Mouse (Mus musculus) macrophage (primary cell): ENCODE measurements around the gene Cdh3. TPM values are rescaled to one million over a fixed set of nuclear protein-coding genes. Genes with fewer than 3 reads are reported as not detected.
"Not testable (repeated sequence)": the region's sequence is repeated elsewhere in the genome, so short reads cannot be mapped to it uniquely, and the experiment has no call there.

Experiments used
- H3K27ac ChIP-seq: fragments of 350-480 bp; formaldehyde crosslinking; 2 replicates; pipeline ENCODE4 v1.9.0; 2021
- H3K36me3 ChIP-seq: fragments of 350-480 bp; formaldehyde crosslinking; 2 replicates; pipeline ENCODE4 v1.9.0; 2021; ENCODE audit errors: inconsistent target
- H3K4me3 ChIP-seq: fragments of 350-480 bp; formaldehyde crosslinking; 2 replicates; pipeline ENCODE4 v1.9.0; 2021; ENCODE audit errors: inconsistent target
- H3K79me2 ChIP-seq: fragments of 350-480 bp; formaldehyde crosslinking; 2 replicates; pipeline ENCODE4 v1.9.0; 2021; ENCODE audit errors: inconsistent target
- WGBS: methylation state at CpG from one replicate; pipeline ENCODE4 v1.1.7; 2026; ENCODE audit warnings: inconsistent platforms; ENCODE audit not compliant: missing documents; 5-methylcytosine and 5-hydroxymethylcytosine counted together
- polyA plus RNA-seq: library from polyadenylated mRNA; stranded (reverse); fragments of 250-400 nt; gene quantifications from 3 replicates; pipeline ENCODE4 v1.2.4, GENCODE M21; 2018; ENCODE audit warnings: inconsistent platforms

Cdh3 gene
- polyA plus RNA-seq, 1 experiment from 2014 or later = not detected

DNA sequence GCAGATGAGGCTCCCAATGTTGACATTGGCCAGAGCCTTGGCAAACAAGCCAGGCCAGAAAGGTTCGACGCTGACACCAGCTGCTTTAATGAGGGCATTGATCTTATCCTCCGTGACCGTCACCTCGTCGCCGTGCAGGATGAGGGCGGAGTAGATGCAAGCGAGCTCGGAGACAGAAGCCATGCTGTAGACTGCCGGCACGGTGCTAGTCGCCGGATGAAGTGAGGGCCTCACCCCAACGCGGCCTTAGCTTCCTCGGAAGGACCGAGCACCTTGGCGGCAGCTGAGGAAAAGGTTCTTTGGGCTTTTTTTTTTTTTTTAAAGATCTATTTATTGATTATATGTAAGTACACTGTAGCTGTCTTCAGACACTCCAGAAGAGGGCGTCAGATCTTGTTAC lies 62.5 kb downstream of the Cdh3 start, which contains the start of gene Gm10073:
Gene Gm10073 (minus strand): TSS at position 294 of the 400 bp plus-strand sequence.
- not testable (repeated sequence) for H3K36me3 ChIP-seq, H3K79me2 ChIP-seq, H3K4me3 ChIP-seq, H3K27ac ChIP-seq
- 90% methylated on average over 4 of the region's 20 CpGs for WGBS

DNA sequence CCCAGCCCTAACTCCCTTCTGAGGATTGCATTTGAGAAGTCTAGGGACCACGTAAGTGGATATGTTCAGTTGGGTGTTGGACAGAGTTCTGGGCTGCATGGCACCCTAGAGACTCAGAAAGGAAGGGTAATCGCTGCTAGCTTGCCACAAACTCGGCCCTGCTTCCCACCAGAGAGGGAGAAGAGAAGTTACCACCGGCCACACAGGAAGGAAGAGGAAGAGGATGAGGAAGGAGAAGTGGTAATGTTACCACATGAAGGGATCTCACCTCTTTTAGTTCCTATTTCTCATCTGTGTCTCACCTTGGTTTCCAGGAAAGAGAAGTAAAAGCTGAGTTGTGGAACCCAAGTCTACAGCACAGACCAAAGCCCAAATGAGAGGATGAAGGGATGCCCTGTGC lies 63.6 kb downstream of the Cdh3 start:
- Histone ChIP-seq H3K36me3 (no peaks in the 10 kb centered on the region), H3K4me3 (no peak overlapping the region), H3K27ac (no peak overlapping the region), H3K79me2 (no peaks in the 10 kb centered on the region)
- 25% methylated on average over 4 of the region's 4 CpGs for WGBS

DNA sequence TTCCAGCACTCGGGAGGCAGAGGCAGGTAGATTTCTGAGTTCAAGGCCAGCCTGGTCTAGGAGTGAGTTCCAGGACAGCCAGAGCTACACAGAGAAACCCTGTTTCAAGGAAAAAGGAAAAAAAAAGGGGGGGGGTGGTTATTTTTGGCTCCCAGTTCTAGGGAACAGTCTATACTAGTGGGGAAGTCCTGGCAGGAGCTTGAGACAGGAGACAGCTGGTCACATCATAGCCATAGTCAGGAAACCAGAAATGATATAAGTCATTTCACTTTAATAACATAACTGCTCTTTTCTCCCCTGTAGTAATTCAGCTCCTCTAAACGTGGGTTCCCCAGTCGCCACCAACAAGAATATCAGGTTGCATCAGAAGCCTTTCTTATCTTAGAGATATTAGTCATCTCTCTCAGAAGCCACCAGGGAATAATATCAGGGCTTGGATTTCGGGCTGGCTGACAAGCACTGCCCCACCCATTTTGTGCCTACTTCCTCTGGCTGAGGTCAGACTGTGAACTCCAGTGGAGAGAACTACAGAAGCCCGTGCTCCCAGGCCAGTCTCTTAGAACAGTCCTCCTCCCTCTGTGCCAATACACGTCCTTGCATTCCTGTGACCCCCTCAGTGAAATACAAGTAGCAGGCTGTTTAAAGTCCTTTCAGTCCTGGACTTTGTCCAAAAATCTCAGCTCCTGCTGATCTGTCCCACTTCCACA lies 66.3 kb downstream of the Cdh3 start:
- H3K4me3 ChIP-seq = no peak overlapping the region
- WGBS = 23% methylated on average over 6 of the region's 6 CpGs
- no peaks in the 10 kb centered on the region for H3K79me2 ChIP-seq

DNA sequence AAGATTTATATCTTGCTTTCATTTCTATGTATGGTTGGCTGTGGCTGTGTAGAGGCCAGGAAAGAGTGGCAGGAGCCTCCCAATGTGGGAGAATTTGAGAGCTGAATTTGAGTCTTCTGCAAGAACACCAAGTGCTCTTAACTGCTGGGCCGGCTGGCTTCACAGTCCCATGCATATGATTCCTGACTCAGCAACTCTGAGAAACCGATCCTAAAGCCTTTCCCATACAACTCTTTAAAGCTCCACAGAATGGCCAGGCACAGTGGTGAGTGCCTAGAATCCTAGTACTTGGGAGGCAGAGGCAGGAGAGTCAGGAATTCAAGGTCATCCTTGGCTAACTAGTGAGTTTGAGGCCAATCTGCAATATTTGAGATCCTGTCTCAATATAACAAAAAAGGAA lies 68.8 kb downstream of the Cdh3 start:
- Histone ChIP-seq H3K4me3 (no peak overlapping the region), H3K79me2 (no peaks in the 10 kb centered on the region), H3K36me3 (no peaks in the 10 kb centered on the region), H3K27ac (no peak overlapping the region)
- WGBS = 94% methylated on average over 2 of the region's 2 CpGs

More for the DNA sequence above, 66.3 kb downstream of the Cdh3 start:
- Histone ChIP-seq H3K36me3 (no peaks in the 10 kb centered on the region), H3K27ac (peak overlapping the region; percentile 12; the same call in 1 of the 2 replicates)

DNA sequence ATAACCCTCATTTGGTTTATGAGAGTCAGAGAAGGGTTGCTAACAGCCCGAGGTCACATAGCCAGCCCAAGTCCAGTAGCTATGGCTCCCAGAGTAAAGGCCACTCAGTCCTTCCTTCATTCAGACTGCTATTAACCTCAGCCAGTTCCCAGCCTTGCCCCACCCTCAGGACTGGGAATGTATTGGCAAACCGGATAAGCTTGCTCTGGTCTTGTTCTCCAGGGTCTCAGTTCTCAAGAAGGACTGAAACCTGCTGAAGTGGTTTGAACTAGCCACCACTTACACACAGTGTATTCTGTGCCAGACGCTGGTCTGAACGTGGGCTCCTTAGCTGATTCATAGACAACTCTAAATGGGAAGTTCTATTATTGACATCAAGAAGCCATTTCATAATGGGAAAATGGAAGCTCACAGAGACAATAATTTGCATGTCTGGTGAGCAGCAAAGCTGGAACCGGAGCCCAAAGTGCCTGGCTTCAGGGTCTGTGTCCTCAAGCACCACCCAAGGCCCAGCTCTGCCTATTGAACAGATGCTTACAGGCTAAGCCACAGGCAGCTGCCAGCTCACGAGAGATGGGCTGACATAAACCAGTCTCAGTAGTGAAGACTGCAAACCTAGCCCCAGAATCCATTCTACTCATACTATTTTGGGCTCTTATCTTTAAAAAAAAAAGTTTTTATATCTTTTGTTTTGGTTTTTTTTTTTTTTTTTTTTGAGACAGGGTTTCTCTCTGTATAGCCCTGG lies 70.8 kb downstream of the Cdh3 start:
- Histone ChIP-seq H3K36me3 (no peaks in the 10 kb centered on the region), H3K27ac (no peak overlapping the region), H3K4me3 (no peak overlapping the region), H3K79me2 (no peaks in the 10 kb centered on the region)
- WGBS = 68% methylated on average over 6 of the region's 6 CpGs

DNA sequence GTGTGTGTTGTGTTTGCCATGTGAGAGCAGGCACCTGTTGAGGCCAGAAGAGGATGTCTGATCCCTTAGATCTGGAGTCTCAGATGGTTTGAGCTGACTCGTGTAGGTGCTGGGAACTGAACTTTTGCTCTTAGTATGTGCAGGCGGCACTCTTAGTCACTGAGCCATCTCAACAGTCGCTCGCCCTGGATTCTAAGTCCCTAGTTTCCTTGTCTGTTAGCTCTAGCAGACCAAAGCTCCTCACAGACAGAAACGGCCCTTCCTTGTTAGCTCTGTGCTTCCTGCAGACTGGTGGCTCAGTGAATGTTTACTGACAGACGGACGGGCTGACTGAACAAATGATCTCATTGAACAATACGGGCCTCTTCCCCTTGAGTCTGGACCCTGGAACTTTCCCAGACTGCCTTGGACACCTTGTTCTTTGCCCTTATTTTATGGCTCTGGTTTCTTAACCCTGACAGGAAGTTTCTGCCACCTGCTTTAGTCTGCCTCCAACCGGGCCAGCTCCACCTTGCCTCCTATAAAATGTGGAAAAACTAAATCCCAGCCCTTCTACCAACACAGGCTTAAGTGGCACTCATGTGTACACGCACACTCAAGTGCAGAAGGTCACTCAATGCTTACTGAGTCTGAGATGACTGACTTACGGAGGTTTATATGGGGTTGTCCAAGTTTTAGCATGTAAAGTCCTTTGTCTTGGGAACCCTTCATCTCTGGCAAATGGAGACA lies 74.4 kb downstream of the Cdh3 start:
- Histone ChIP-seq H3K4me3 (no peak overlapping the region), H3K27ac (no peak overlapping the region), H3K36me3 (no peaks in the 10 kb centered on the region), H3K79me2 (no peaks in the 10 kb centered on the region)
- 83% methylated on average over 11 of the region's 11 CpGs for WGBS

DNA sequence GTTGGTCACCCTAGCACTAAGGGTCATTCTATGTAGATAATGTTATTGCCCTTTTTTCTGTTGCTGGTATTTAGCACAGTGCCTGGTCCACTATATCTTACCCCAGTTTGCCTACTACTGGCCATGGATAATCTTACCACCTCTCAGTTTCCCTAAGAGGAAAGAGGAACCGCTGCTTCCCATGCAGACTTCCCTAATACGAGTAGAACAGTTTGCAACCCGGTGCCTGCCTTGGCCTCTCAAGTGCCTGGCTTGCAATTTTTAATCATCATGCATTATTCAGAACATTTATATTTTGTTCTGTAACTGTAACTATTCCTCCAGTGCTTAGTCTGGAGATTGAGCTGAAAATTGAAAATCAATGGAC lies 75.0 kb downstream of the Cdh3 start:
- Histone ChIP-seq H3K27ac (no peak overlapping the region), H3K36me3 (no peaks in the 10 kb centered on the region), H3K4me3 (no peak overlapping the region), H3K79me2 (no peaks in the 10 kb centered on the region)
- 2% methylated on average over 3 of the region's 3 CpGs for WGBS

DNA sequence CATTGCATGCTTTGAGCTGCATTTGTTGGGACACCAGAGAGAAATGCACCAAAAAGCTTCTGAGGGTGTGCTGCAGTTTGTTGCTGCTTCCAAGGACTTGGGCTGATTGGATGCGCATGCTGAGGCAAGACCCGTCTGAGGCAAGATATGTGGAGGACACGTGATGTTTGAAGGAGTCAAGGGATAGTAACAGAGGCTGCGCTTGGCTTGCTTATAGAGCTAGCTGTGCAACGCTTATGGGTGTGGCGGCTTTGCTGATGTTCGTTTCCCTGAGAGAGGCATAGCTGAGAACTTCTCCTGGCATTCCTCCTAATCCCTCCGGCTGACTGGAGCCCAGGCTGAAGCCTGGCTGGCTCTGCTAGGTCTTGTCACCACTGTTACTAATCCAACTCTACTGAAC lies 76.2 kb downstream of the Cdh3 start:
- Histone ChIP-seq H3K4me3 (no peak overlapping the region), H3K79me2 (no peaks in the 10 kb centered on the region), H3K36me3 (no peaks in the 10 kb centered on the region), H3K27ac (no peak overlapping the region)
- WGBS = 98% methylated on average over 8 of the region's 8 CpGs

DNA sequence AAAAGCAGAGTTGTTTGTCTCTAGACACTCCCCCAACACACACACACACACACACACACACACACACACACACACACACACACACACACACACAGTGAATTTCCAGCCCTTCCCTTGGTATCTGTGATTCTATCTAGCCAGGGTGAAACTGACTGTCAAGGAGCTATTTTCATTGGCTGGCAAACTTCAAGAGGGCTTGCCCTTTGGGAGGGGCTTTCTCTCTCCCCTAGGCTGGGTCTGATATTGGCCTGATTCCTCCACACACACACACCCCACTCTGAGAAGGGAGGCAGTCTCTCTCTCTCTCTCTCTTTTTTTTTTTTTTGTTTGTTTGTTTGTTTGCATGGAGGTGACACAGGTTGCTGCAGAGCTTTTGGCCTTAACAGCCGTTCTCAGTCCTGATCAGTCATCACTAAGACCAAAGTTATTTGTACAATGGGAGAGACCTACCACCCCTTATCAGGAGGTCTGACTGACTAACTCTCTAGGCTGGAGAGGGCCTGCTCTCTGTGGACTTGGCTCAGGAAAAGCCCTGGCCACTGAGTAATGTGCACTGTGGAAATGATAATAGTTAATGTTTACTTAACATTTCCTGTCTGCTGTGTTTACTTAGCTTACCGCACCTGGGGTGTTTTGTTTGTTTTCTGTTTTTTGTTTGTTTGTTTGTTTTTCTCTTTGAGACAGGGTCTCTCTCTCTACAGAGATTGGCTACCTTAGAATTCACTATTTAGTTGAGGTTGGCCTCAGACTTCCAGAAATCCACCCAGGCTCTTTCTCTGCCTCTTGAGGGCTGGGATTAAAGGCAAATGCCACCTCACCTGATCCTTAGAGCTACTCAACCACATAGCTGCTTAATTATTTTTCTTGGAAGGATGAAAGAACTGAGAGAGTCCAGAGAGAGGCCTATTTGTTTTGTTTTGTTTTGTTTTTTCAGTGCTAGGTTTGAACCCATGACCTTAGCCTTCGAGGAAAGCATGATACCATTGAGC lies 78.0 kb downstream of the Cdh3 start:
- no peak overlapping the region for H3K4me3 ChIP-seq
- WGBS = 94% methylated on average over 3 of the region's 3 CpGs
- H3K79me2 ChIP-seq = no peaks in the 10 kb centered on the region
- no peak overlapping the region for H3K27ac ChIP-seq
- H3K36me3 ChIP-seq = no peaks in the 10 kb centered on the region

DNA sequence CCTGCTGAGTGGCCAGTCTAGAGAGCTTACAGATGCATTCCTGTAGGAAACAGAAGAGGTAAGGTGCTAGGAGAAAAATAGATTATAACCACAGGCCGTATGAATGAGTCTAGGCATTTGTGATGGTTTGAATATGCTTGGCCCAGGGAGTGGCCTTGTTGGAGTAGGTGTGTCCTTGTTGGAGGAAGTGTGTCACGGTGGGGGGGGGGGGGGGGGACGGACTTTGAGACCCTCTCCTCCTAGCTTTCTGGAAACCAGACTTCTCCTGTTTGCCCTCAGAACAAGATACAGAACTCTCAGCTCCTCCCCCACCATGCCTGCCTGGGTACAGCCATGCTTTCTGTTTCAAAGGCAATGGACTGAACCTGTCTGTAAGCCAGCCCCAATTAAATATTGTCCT lies 81.8 kb downstream of the Cdh3 start:
- H3K36me3 ChIP-seq = no peaks in the 10 kb centered on the region
- no peak overlapping the region for H3K27ac ChIP-seq
- no peak overlapping the region for H3K4me3 ChIP-seq
- WGBS = 86% methylated on average over 1 of the region's 3 CpGs
- H3K79me2 ChIP-seq = no peaks in the 10 kb centered on the region

DNA sequence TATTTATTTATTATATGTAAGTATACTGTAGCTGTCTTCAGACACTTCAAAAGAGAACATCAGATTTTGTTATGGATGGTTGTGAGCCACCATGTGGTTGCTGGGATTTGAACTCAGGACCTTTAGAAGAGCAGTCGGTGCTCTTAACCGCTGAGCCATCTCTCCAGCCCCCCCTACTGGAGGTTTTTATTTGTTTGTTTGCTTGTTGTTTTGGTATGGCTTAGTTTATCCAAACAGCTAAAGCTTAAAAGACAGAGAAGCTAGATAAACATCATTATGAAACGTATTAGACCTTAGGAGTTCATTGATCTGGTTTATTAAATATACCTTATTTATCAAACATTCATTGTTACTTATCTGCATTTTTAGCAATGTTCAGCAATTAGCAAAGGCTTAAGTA lies 84.9 kb downstream of the Cdh3 start:
- H3K79me2 ChIP-seq, H3K27ac ChIP-seq, H3K36me3 ChIP-seq, H3K4me3 ChIP-seq: not testable (repeated sequence)
- 97% methylated on average over 3 of the region's 3 CpGs for WGBS

DNA sequence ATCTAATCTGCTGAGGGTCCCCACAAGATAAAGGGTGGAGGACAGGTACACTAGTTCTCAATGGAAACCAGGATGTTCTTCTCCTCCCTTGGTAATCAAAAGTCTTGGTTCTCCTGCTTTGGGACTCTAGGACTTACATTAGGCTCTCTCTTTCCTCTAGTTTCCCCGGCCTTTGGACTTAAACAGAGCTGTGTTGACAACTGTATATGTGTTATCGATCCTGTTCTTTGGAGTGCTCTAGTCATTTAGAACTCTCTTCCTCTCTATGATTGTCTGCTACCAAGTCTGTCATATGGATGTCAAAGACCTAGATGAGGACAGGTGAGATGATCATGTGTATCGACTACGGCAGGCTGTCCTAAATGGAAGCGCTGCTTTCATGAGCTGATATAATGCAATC lies 86.4 kb downstream of the Cdh3 start:
- Histone ChIP-seq H3K79me2 (no peaks in the 10 kb centered on the region), H3K27ac (no peak overlapping the region), H3K4me3 (no peak overlapping the region), H3K36me3 (no peaks in the 10 kb centered on the region)
- 88% methylated on average over 5 of the region's 5 CpGs for WGBS

DNA sequence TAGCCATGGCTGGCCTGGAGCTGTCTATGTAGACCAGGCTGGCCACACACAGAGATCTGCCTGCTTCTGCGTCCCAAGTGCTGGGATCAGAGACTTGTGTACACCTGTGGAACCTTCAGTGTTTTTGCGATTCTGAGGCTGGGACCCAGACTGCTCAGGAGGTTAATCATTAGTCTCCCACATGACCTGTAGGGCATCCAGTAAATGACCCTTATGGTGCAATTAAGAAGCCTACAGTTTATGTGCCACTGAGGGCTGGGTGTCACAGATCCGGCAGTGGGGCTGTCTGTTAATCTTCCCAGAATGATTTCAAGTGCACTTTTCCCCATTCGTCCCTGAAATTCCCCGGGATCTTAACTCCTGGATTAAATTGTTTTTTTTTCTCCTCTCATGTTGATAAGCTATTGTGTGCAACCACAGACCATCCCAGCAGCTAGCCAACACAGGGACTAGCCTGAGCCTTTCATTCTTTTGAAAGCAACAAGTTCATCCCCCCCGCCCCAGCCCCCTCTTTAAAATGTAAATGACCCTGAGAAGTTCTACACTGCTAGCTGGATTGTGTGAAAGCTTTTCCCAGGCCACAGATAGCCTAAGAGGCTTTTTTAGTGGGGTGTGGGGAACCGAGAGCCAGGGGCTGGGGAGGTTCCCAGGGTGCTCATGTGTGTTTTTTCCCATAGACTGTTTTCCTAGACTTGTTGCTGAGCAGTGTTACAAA lies 88.7 kb downstream of the Cdh3 start:
- Histone ChIP-seq H3K79me2 (no peaks in the 10 kb centered on the region), H3K27ac (no peak overlapping the region), H3K36me3 (no peaks in the 10 kb centered on the region), H3K4me3 (no peak overlapping the region)
- 82% methylated on average over 7 of the region's 7 CpGs for WGBS
